Mouse (Mus musculus): ENCODE measurements around the gene Shc1.

The Shc1 gene

GRCm38 (mm10) chr3:89390111-89390515, 28.1 kb upstream of the Shc1 start:
- peak; percentile 76 for DNase-seq (ENCODE audit: low spot score)

GRCm38 (mm10) chr3:89390699-89391662, 27.3 kb upstream of the Shc1 start:
- peak; percentile 63 for DNase-seq (ENCODE audit: low spot score)

GRCm38 (mm10) chr3:89391663-89392511, 26.4 kb upstream of the Shc1 start:
- peak; percentile 74 for DNase-seq (ENCODE audit: low spot score)

- peak; percentile 43 for DNase-seq (ENCODE audit: low spot score)
Measured at GRCm38 (mm10) chr3:89392871-89393311, 25.4 kb upstream of the Shc1 start.

GRCm38 (mm10) chr3:89393605-89394004, 24.6 kb upstream of the Shc1 start:
- peak; percentile 98 for DNase-seq (ENCODE audit: low spot score)

- DNase-seq (ENCODE audit: low spot score) = peak; percentile 85
Measured at GRCm38 (mm10) chr3:89394006-89394893, 24.0 kb upstream of the Shc1 start, which contains the start of gene Zbtb7b. Gene Zbtb7b, minus strand, starts transcription at chr3:89394776.

- peak; percentile 89 for DNase-seq (ENCODE audit: low spot score)
Measured at GRCm38 (mm10) chr3:89394894-89395256, 23.4 kb upstream of the Shc1 start.

GRCm38 (mm10) chr3:89395419-89395805, 22.8 kb upstream of the Shc1 start:
- DNase-seq (ENCODE audit: low spot score) = peak; percentile 37

GRCm38 (mm10) chr3:89395806-89396653, 22.2 kb upstream of the Shc1 start:
- peak; percentile 87 for DNase-seq (ENCODE audit: low spot score)

- no peak for DNase-seq (ENCODE audit: low spot score)
Measured at GRCm38 (mm10) chr3:89396654-89397005, 21.6 kb upstream of the Shc1 start.

- no peak for DNase-seq (ENCODE audit: low spot score)
Measured at GRCm38 (mm10) chr3:89401329-89401728, 16.9 kb upstream of the Shc1 start.

GRCm38 (mm10) chr3:89402693-89403092, 15.6 kb upstream of the Shc1 start, which contains the start of gene Lenep:
Gene Lenep, minus strand, starts transcription at chr3:89402793.
- DNase-seq (ENCODE audit: low spot score) = no peak

GRCm38 (mm10) chr3:89406887-89407286, 11.4 kb upstream of the Shc1 start:
- no peak for DNase-seq (ENCODE audit: low spot score)

GRCm38 (mm10) chr3:89408448-89408847, 9.8 kb upstream of the Shc1 start:
- no peak for DNase-seq (ENCODE audit: low spot score)

- no peak for DNase-seq (ENCODE audit: low spot score)
Measured at GRCm38 (mm10) chr3:89409701-89410100, 8.5 kb upstream of the Shc1 start.

- DNase-seq (ENCODE audit: low spot score) = no peak
Measured at GRCm38 (mm10) chr3:89410864-89411263, 7.4 kb upstream of the Shc1 start.

GRCm38 (mm10) chr3:89411490-89412393, 6.5 kb upstream of the Shc1 start, which contains the start of gene Flad1:
Gene Flad1, minus strand, starts transcription at chr3:89411870.
- DNase-seq (ENCODE audit: low spot score) = peak; percentile 100

GRCm38 (mm10) chr3:89416158-89416557, 2.1 kb upstream of the Shc1 start:
- DNase-seq (ENCODE audit: low spot score) = no peak

- peak; percentile 35 for DNase-seq (ENCODE audit: low spot score)
Measured at GRCm38 (mm10) chr3:89417131-89417530, 1.1 kb upstream of the Shc1 start.

GRCm38 (mm10) chr3:89417840-89418169, 438 bp upstream of the Shc1 start:
- no peak for DNase-seq (ENCODE audit: low spot score)
